Mouse (Mus musculus): Measurements from ENCODE around the gene Vgll4.

The Vgll4 gene

GRCm38 (mm10) chr6:114918994-114919393 lies 50.8 kb downstream of the Vgll4 start:
- ChIA-PET POLR2A (interaction anchor here in 2 of 4 experiments (0.7 to 2.2 kb wide), 2 partner anchors 18 to 59 kb away, joined by 3 to 9 read pairs; no protein-coding TSS in a partner anchor), CTCF (interaction anchor here in 2 of 4 experiments (0.5 to 3.1 kb wide), 5 partner anchors 9 to 221 kb away, joined by 3 to 13 read pairs (median 3); no protein-coding TSS in a partner anchor)

GRCm38 (mm10) chr6:114917770-114918635 lies 51.8 kb downstream of the Vgll4 start:
- CTCF ChIA-PET = interaction anchor here in 3 of 4 experiments (0.6 to 3.1 kb wide), 8 partner anchors 10 to 358 kb away, joined by 3 to 15 read pairs (median 3); no protein-coding TSS in a partner anchor
- POLR2A ChIA-PET = interaction anchor here in 3 of 4 experiments (0.6 to 5.0 kb wide), 9 partner anchors 12 to 96 kb away, joined by 3 to 22 read pairs (median 3); no protein-coding TSS in a partner anchor

- POLR2A ChIA-PET = interaction anchor here in 2 of 4 experiments (0.6 to 5.0 kb wide), 7 partner anchors 13 to 90 kb away, joined by 3 to 22 read pairs (median 4); no protein-coding TSS in a partner anchor
Measured at GRCm38 (mm10) chr6:114917129-114917528, 52.7 kb downstream of the Vgll4 start.

GRCm38 (mm10) chr6:114916715-114916992 lies 53.1 kb downstream of the Vgll4 start:
- ChIA-PET CTCF (interaction anchor here (0.7 to 3.1 kb wide), 4 partner anchors 8 to 14 kb away, joined by 3 to 10 read pairs (median 5); no protein-coding TSS in a partner anchor), POLR2A (interaction anchor here in 3 of 4 experiments (0.6 to 5.0 kb wide), 10 partner anchors 13 to 133 kb away, joined by 3 to 22 read pairs (median 3); no protein-coding TSS in a partner anchor)

More at GRCm38 (mm10) chr6:114917129-114917528, 52.7 kb downstream of the Vgll4 start:
- CTCF ChIA-PET = interaction anchor here in 3 of 4 experiments (0.6 to 3.1 kb wide), 4 partner anchors 11 to 42 kb away, joined by 3 to 15 read pairs (median 8); no protein-coding TSS in a partner anchor

GRCm38 (mm10) chr6:114915915-114916714 lies 53.7 kb downstream of the Vgll4 start:
- POLR2A ChIA-PET = interaction anchor here in 3 of 4 experiments (0.6 to 5.0 kb wide), 10 partner anchors 14 to 134 kb away, joined by 3 to 22 read pairs (median 4); no protein-coding TSS in a partner anchor
- CTCF ChIA-PET = interaction anchor here in 3 of 4 experiments (0.7 to 1.2 kb wide), 5 partner anchors 9 to 517 kb away, joined by 3 to 7 read pairs (median 3); no protein-coding TSS in a partner anchor

- ChIA-PET POLR2A (interaction anchor here in 3 of 4 experiments (0.6 to 5.0 kb wide), 9 partner anchors 14 to 122 kb away, joined by 3 to 22 read pairs (median 3); partner anchors contain the start of gene Vgll4 (in 1 of the 3)), CTCF (interaction anchor here in 3 of 4 experiments (0.6 to 1.4 kb wide), 3 partner anchors 10 to 31 kb away, joined by 3 read pairs; no protein-coding TSS in a partner anchor)
Measured at GRCm38 (mm10) chr6:114914041-114914716, 55.6 kb downstream of the Vgll4 start.

- CTCF ChIA-PET = interaction anchor here (0.5 to 1.6 kb wide), 7 partner anchors 11 to 1271 kb away, joined by 3 to 6 read pairs (median 3); no protein-coding TSS in a partner anchor
Measured at GRCm38 (mm10) chr6:114913142-114913541, 56.7 kb downstream of the Vgll4 start.

GRCm38 (mm10) chr6:114911540-114911939 lies 58.3 kb downstream of the Vgll4 start:
- ChIA-PET CTCF (no interaction called here), POLR2A (no interaction called here)

More at GRCm38 (mm10) chr6:114913142-114913541, 56.7 kb downstream of the Vgll4 start:
- POLR2A ChIA-PET = interaction anchor here in 3 of 4 experiments (0.6 to 2.9 kb wide), 9 partner anchors 11 to 123 kb away, joined by 3 to 12 read pairs (median 4); partner anchors contain the start of gene Vgll4 (in 1 of the 3)

- ChIA-PET POLR2A (interaction anchor here in 1 of 4 experiments (0.6 kb wide), 1 partner anchor 12 kb away, joined by 3 read pairs; no protein-coding TSS in a partner anchor), CTCF (no interaction called here)
Measured at GRCm38 (mm10) chr6:114909801-114910200, 60.0 kb downstream of the Vgll4 start.

- POLR2A ChIA-PET = no interaction called here
- CTCF ChIA-PET = no interaction called here
Measured at GRCm38 (mm10) chr6:114907459-114907858, 62.3 kb downstream of the Vgll4 start.

- CTCF ChIA-PET = interaction anchor here in 3 of 4 experiments (0.7 to 1.3 kb wide), 3 partner anchors 22 to 183 kb away, joined by 3 to 4 read pairs (median 4); no protein-coding TSS in a partner anchor
- POLR2A ChIA-PET = no interaction called here
Measured at GRCm38 (mm10) chr6:114906209-114906608, 63.6 kb downstream of the Vgll4 start.

GRCm38 (mm10) chr6:114905253-114906028 lies 64.4 kb downstream of the Vgll4 start:
- ChIA-PET POLR2A (interaction anchor here in 1 of 4 experiments (0.8 kb wide), 1 partner anchor 10 kb away, joined by 4 read pairs; no protein-coding TSS in a partner anchor), CTCF (interaction anchor here in 1 of 4 experiments (1.3 kb wide), 1 partner anchor 23 kb away, joined by 4 read pairs; no protein-coding TSS in a partner anchor)

GRCm38 (mm10) chr6:114904818-114905217 lies 65.0 kb downstream of the Vgll4 start:
- ChIA-PET CTCF (no interaction called here), POLR2A (interaction anchor here in 2 of 4 experiments (0.8 to 1.7 kb wide), 2 partner anchors 10 kb away, joined by 4 to 5 read pairs; no protein-coding TSS in a partner anchor)

- ChIA-PET POLR2A (interaction anchor here in 2 of 4 experiments (0.8 to 1.7 kb wide), 3 partner anchors 9 to 27 kb away, joined by 3 to 5 read pairs (median 4); no protein-coding TSS in a partner anchor), CTCF (interaction anchor here in 1 of 4 experiments (0.6 kb wide), 1 partner anchor 91 kb away, joined by 3 read pairs; no protein-coding TSS in a partner anchor)
Measured at GRCm38 (mm10) chr6:114904233-114904632, 65.6 kb downstream of the Vgll4 start.

- CTCF ChIA-PET = interaction anchor here in 1 of 4 experiments (1.3 kb wide), 1 partner anchor 164 kb away, joined by 3 read pairs; no protein-coding TSS in a partner anchor
- POLR2A ChIA-PET = interaction anchor here in 3 of 4 experiments (0.9 to 3.4 kb wide), 10 partner anchors 10 to 27 kb away, joined by 3 to 12 read pairs (median 6); no protein-coding TSS in a partner anchor
Measured at GRCm38 (mm10) chr6:114901921-114902320, 67.9 kb downstream of the Vgll4 start.

- POLR2A ChIA-PET = interaction anchor here in 3 of 4 experiments (0.6 to 3.4 kb wide), 15 partner anchors 10 to 155 kb away, joined by 3 to 12 read pairs (median 4); partner anchors contain the start of gene Vgll4 (in 1 of the 3)
- CTCF ChIA-PET = interaction anchor here in 1 of 4 experiments (1.2 kb wide), 1 partner anchor 177 kb away, joined by 4 read pairs; no protein-coding TSS in a partner anchor
Measured at GRCm38 (mm10) chr6:114901321-114901824, 68.4 kb downstream of the Vgll4 start.

All from embryonic stem cell, embryonic (primary cell).